ENCODE assay signal across 8 mouse cellular contexts in the genomic region with DNA sequence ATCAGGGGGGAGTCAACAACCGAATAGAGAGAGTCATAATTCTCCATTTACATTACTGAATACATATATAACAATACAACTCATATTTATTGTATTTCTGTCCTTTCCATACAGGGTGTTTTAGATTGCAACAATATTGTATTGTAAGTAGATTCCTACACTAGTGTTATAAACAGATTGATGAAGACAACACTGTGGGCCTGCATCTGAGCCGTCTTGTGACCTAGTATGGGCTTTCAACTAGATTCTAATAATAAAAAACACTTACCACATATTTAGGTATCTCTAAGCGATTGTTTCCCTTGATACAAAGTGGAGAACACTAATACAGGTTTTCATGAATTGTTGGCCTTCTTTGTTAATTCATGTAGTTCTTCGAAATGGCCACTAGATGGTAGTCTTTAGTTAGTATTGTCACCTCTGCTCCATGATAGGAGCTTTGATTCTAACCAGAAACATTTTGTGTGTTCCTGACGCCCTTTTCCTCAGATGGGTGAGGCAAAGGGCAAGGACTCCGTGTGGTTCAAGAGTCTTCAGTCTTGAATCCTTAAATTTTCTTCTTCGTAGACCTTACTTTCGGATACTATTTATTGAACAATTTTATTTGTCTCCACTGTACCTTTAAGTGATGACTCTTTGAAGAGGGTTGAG.
DNase-seq lines count a peak whose midpoint lies in the region; ATAC-seq lines count a peak whose summit lies in the region.

No protein-coding gene starts in this region.

- no peaks in the 10 kb centered on the region for H3K36me3 ChIP-seq in forebrain, embryonic 13.5 days (ENCODE audit: poor library complexity, severe bottlenecking)
- H3K36me3 ChIP-seq in intestine, embryonic 15.5 days = no peaks in the 10 kb centered on the region
- no peaks in the 10 kb centered on the region for H3K36me3 ChIP-seq in stomach, embryonic 16.5 days (ENCODE audit: control insufficient read depth, insufficient read depth, low read length)

- 0 out of 2 replicates have a peak, but pooled peaks cover 2% of the 10 kb centered on the region for H3K4me1 ChIP-seq in forebrain, embryonic 13.5 days
- peaks cover 2% of the 10 kb centered on the region; the same call in 1 of the 2 replicates for H3K4me1 ChIP-seq in intestine, embryonic 15.5 days (replicated peaks)
- peaks cover 26% of the 10 kb centered on the region for H3K4me1 ChIP-seq in stomach, embryonic 16.5 days (ENCODE audit: control insufficient read depth, insufficient read depth, low read length)

- no peak overlapping the region for H3K9ac ChIP-seq in forebrain, embryonic 13.5 days
- no peak overlapping the region for H3K9ac ChIP-seq in intestine, embryonic 15.5 days
- peak overlapping the region; percentile 56 for H3K9ac ChIP-seq in stomach, embryonic 16.5 days (ENCODE audit: low read length)

- ATAC-seq in forebrain, embryonic 13.5 days = peak; percentile 85
- peak; percentile 78 for ATAC-seq in intestine, embryonic 15.5 days
- peak; percentile 64 for ATAC-seq in megakaryocyte, adult 5-6 weeks (ENCODE audit: poor library complexity, severe bottlenecking)
- peak; percentile 71; the same call in 1 of the 2 replicates for ATAC-seq in stomach, embryonic 16.5 days (ENCODE audit: insufficient read depth, low FRiP score)

- H3K4me2 ChIP-seq in forebrain, embryonic 13.5 days = no peak overlapping the region
- peak overlapping the region; percentile 62 for H3K4me2 ChIP-seq in intestine, embryonic 15.5 days (replicated peaks)
- H3K4me2 ChIP-seq in stomach, embryonic 16.5 days (ENCODE audit: low read depth, low read length) = peak overlapping the region; percentile 81

- peak; percentile 42 to 46 for DNase-seq in left cerebral cortex, postnatal 25 days (ENCODE audit: low spot score in 2 of 2)
- no peak for DNase-seq in left cerebral cortex, adult 8-10 months (ENCODE audit: low spot score in 2 of 2)
- peak; percentile 67 for DNase-seq in brain, adult 2 months (ENCODE audit: low read depth, low spot score)
- DNase-seq in gastrocnemius, postnatal 14 days = no peak

- WGBS in forebrain, embryonic 13.5 days = 31% methylated on average over 8 of the region's 8 CpGs
- WGBS in intestine, embryonic 15.5 days = 19% methylated on average over 8 of the region's 8 CpGs
- 21% methylated on average over 8 of the region's 8 CpGs for WGBS in stomach, embryonic 16.5 days

- H3K27ac ChIP-seq in forebrain, embryonic 13.5 days = no peak overlapping the region
- no peak overlapping the region for H3K27ac ChIP-seq in intestine, embryonic 15.5 days
- H3K27ac ChIP-seq in stomach, embryonic 16.5 days (ENCODE audit: low read length) = peak overlapping the region; percentile 31

- no peaks in the 10 kb centered on the region for H3K9me3 ChIP-seq in forebrain, embryonic 13.5 days (replicated peaks)
- H3K9me3 ChIP-seq in intestine, embryonic 15.5 days = no peaks in the 10 kb centered on the region
- H3K9me3 ChIP-seq in stomach, embryonic 16.5 days (replicated peaks; ENCODE audit: control insufficient read depth, low read length) = no peaks in the 10 kb centered on the region

- H3K27me3 ChIP-seq in forebrain, embryonic 13.5 days = no peaks in the 10 kb centered on the region
- no peaks in the 10 kb centered on the region for H3K27me3 ChIP-seq in intestine, embryonic 15.5 days (replicated peaks)
- H3K27me3 ChIP-seq in stomach, embryonic 16.5 days (ENCODE audit: control insufficient read depth, insufficient read depth, low read length) = no peaks in the 10 kb centered on the region

- intact Hi-C loops in left cerebral cortex, postnatal 25 days (cut with DNase I) = loop anchor here (1.0 to 2.0 kb wide), 4 partner anchors 114 to 507 kb away; no protein-coding TSS in a partner anchor
- intact Hi-C loops in gastrocnemius, postnatal 14 days (cut with DNase I; ENCODE audit: low total_unique reads) = no loop called here

- no peak overlapping the region for H3K4me3 ChIP-seq in forebrain, embryonic 13.5 days
- H3K4me3 ChIP-seq in intestine, embryonic 15.5 days (replicated peaks) = peak overlapping the region; percentile 23
- H3K4me3 ChIP-seq in stomach, embryonic 16.5 days (replicated peaks; ENCODE audit: low read length) = peak overlapping the region; percentile 40

Comparison
In these comparisons a context has a peak if more than half of its experiments do, and no peak if none do; other contexts are left out.
1. DNase-seq: peak in left cerebral cortex, postnatal 25 days (2 of 2) and brain, adult 2 months (single experiment); none in left cerebral cortex, adult 8-10 months (0 of 2) and gastrocnemius, postnatal 14 days (single experiment).
2. Peak in every context shown above with its lines, with median percentiles within 50 percentile points of each other: ATAC-seq.